Mouse (Mus musculus) small intestine, adult 2 months (tissue): ENCODE measurements around the gene Smo. TPM values are rescaled to one million over a fixed set of nuclear protein-coding genes. Genes with fewer than 3 reads are reported as not detected.
A peak's percentile ranks its signal among the peaks of the same experiment; 100 is the strongest.

Source experiments
- H3K27ac ChIP-seq: fragments of 200-500 bp; 2 replicates; pipeline ENCODE4 v1.5.1; 2012; ENCODE audit warnings: low read depth, low read length, control low read depth, inconsistent platforms; ENCODE audit not compliant: insufficient read depth
- H3K27me3 ChIP-seq: fragments of 200-500 bp; 2 replicates; pipeline ENCODE4 v1.6.1; 2012; ENCODE audit warnings: mild to moderate bottlenecking, moderate library complexity, low read length, inconsistent platforms; ENCODE audit not compliant: control insufficient read depth, insufficient read depth
- H3K36me3 ChIP-seq: fragments of 200-500 bp; 2 replicates; pipeline ENCODE4 v1.6.1; 2012; ENCODE audit warnings: mild to moderate bottlenecking, low read length, control low read depth, inconsistent platforms; ENCODE audit not compliant: control insufficient read depth, insufficient read depth
- H3K4me1 ChIP-seq: fragments of 200-500 bp; 2 replicates; pipeline ENCODE4 v1.6.1; 2012; ENCODE audit warnings: low read length, inconsistent platforms, mixed read lengths; ENCODE audit not compliant: control insufficient read depth, insufficient read depth, insufficient read length
- H3K4me3 ChIP-seq: fragments of 200-500 bp; 2 replicates; pipeline ENCODE4 v1.5.1; 2012; ENCODE audit warnings: low read depth, mild to moderate bottlenecking, control low read depth, inconsistent platforms, low read length, moderate library complexity
- CTCF ChIP-seq: fragments of 200-500 bp; IDR thresholded peaks from 2 replicates; pipeline ENCODE4 v1.5.1; 2012; ENCODE audit warnings: low read depth, mild to moderate bottlenecking, control low read depth, inconsistent platforms, low read length, moderate library complexity, mixed read lengths; ENCODE audit not compliant: insufficient replicate concordance, insufficient read length; ENCODE audit errors: extremely low read depth
- POLR2A ChIP-seq: fragments of 200-500 bp; IDR thresholded peaks from 2 replicates; pipeline ENCODE4 v1.6.1; 2012; ENCODE audit warnings: low read depth, mild to moderate bottlenecking, control low read depth, inconsistent platforms, low read length, moderate library complexity
- WGBS: fragments of 180-500 bp; shearing (Covaris S2); methylation state at CpG from one replicate; pipeline ENCODE4 v1.1.7; 2018; 5-methylcytosine and 5-hydroxymethylcytosine counted together
- polyA plus RNA-seq: library from polyadenylated mRNA; depleted of rRNA; stranded (reverse); fragments of >200 nt; gene quantifications from 2 replicates; pipeline ENCODE4 v1.2.3, GENCODE M21; 2012

Smo gene
- polyA plus RNA-seq, 1 experiment, result 11.9 TPM

- H3K4me1 ChIP-seq, result peaks cover 12% of the 10 kb centered on the region
- no peaks in the 10 kb centered on the region for H3K27me3 ChIP-seq
- 61% methylated on average over 4 of the region's 4 CpGs for WGBS
- peaks cover 1% of the 10 kb centered on the region; the same call in 1 of the 2 replicates for H3K36me3 ChIP-seq
- H3K27ac ChIP-seq, result peak overlapping the region; percentile 27; the same call in 1 of the 2 replicates
- TF ChIP-seq CTCF (no peak), POLR2A (no peak)
- H3K4me3 ChIP-seq, result no peak overlapping the region
These were observed 41.4 kb downstream of the Smo start for GRCm38 (mm10) chr6:29776542-29777237.

- 13% methylated on average over 3 of the region's 3 CpGs for WGBS
- H3K36me3 ChIP-seq, result peaks cover 1% of the 10 kb centered on the region; the same call in 1 of the 2 replicates
- H3K4me1 ChIP-seq, result peaks cover 12% of the 10 kb centered on the region
- no peak for TF ChIP-seq CTCF
- no peak for TF ChIP-seq POLR2A
- H3K27me3 ChIP-seq, result no peaks in the 10 kb centered on the region
- H3K27ac ChIP-seq, result peak overlapping the region; percentile 27; the same call in 1 of the 2 replicates
- no peak overlapping the region for H3K4me3 ChIP-seq
These were observed 41.9 kb downstream of the Smo start for GRCm38 (mm10) chr6:29777238-29777555.

- no peak overlapping the region for H3K4me3 ChIP-seq
- no peak overlapping the region for H3K27ac ChIP-seq
- H3K4me1 ChIP-seq, result peaks cover 9% of the 10 kb centered on the region; the same call in 1 of the 2 replicates
- TF ChIP-seq POLR2A (no peak), CTCF (no peak)
- peaks cover 1% of the 10 kb centered on the region; the same call in 1 of the 2 replicates for H3K36me3 ChIP-seq
- no peaks in the 10 kb centered on the region for H3K27me3 ChIP-seq
These were observed 44.8 kb downstream of the Smo start for GRCm38 (mm10) chr6:29780082-29780481.

DNA sequence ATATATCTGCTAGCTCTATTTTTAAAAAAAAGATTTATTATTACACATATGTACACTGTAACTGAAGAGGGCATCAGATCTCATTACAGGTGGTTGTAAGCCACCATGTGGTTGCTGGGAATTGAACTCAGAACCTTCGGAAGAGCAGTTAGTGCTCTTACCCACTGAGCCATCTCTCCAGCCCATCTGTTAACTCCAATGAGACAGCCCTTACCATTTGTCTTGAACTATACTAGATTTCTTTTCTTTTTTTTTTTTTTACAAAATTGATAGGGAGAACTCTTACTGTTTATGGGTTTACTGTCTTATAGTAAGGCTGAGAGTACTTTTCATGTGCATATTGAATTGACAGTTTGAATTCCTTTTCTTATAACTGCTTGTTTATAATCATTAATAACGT, 45.3 kb downstream of the Smo start:
- TF ChIP-seq POLR2A (no peak), CTCF (no peak)
- Histone ChIP-seq H3K27ac (no peak overlapping the region), H3K4me1 (peaks cover 8% of the 10 kb centered on the region; the same call in 1 of the 2 replicates), H3K4me3 (no peak overlapping the region), H3K36me3 (peaks cover 1% of the 10 kb centered on the region; the same call in 1 of the 2 replicates), H3K27me3 (no peaks in the 10 kb centered on the region)
- WGBS, result 92% methylated on average over 2 of the region's 2 CpGs

DNA sequence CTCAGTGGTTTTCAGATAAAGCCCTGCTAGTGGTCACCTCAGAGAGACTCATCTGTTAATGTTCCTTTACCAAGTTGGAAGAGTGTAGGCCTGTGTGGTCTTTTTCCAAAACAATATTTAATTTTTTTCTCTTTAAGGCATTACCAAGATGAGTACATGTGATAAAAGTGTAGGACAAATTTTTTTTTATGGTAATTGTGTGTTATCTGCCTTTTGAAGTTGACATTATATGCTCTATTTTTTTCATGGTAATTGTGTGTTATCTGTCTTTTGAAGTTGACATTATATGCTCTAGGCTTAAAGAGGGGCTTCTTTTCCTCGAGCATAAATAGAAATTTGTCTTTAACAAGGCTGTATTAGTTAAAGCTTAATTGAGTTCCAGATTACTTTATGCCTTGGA, 46.9 kb downstream of the Smo start:
- no peak overlapping the region for H3K4me3 ChIP-seq
- no peaks in the 10 kb centered on the region for H3K27me3 ChIP-seq
- H3K4me1 ChIP-seq, result peaks cover under 1% of the 10 kb centered on the region; the same call in 1 of the 2 replicates
- TF ChIP-seq CTCF (no peak), POLR2A (no peak)
- H3K36me3 ChIP-seq, result 0 out of 2 replicates have a peak, but pooled peaks cover 1% of the 10 kb centered on the region
- H3K27ac ChIP-seq, result no peak overlapping the region
- WGBS, result 32% methylated on average over 1 of the region's 1 CpGs

GRCm38 (mm10) chr6:29783960-29784359, 48.7 kb downstream of the Smo start:
- WGBS, result 78% methylated on average over 6 of the region's 6 CpGs
- Histone ChIP-seq H3K27me3 (no peaks in the 10 kb centered on the region), H3K36me3 (0 out of 2 replicates have a peak, but pooled peaks cover 1% of the 10 kb centered on the region), H3K27ac (no peak overlapping the region), H3K4me3 (no peak overlapping the region), H3K4me1 (no peaks in the 10 kb centered on the region; the same call in 1 of the 2 replicates)
- TF ChIP-seq POLR2A (no peak), CTCF (no peak)

DNA sequence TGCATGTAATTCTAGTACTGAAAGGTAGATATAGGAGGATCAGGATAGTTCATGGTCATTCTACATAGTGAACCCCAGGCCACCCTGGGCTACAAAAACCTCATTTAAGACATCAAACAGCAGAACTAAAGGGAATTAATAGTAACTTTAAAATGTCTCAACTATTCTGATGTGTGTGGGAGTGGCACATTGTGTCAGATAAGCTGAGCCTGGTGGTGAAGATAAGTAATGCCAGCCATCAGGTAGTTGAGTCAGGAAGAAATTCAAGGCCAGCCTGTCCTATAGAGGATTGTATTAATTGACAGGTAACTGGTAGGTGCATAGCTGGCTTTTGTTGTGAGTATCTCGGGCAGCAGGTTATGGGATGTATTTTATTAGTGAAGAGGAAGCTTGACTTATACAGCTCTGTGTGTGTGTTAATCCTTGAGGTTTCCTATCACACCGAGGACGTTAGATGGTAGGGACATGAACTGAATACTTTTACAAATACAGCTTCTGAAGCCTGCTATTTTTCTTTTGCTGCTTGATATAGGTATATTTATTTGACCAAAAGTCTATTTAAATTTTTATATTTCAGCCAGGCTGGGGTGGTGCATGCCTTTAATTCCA, 49.2 kb downstream of the Smo start:
- Histone ChIP-seq H3K27me3 (no peaks in the 10 kb centered on the region), H3K36me3 (0 out of 2 replicates have a peak, but pooled peaks cover 1% of the 10 kb centered on the region), H3K27ac (no peak overlapping the region), H3K4me1 (no peaks in the 10 kb centered on the region; the same call in 1 of the 2 replicates), H3K4me3 (no peak overlapping the region)
- TF ChIP-seq CTCF (no peak), POLR2A (no peak)
- WGBS, result 69% methylated on average over 3 of the region's 3 CpGs
